Mouse (Mus musculus) forebrain, embryonic 15.5 days (tissue): ENCODE results near the gene Gm42417. TPM values are rescaled to one million over a fixed set of nuclear protein-coding genes. Genes with fewer than 3 reads are reported as not detected.

Source experiments
- ATAC-seq: fragments of 200-750 bp; cut with Nextera tagmentation; replicated peaks from 2 replicates; pipeline ENCODE4 v1.8.0; 2017; ENCODE audit warnings: mild to moderate bottlenecking, moderate TSS enrichment, moderate library complexity
- H3K27ac ChIP-seq: fragments of 300-500 bp; sonication (generic); replicated peaks from 2 replicates; pipeline ENCODE4 v1.5.1; 2015; ENCODE audit warnings: mild to moderate bottlenecking, inconsistent platforms
- H3K27me3 ChIP-seq: fragments of 300-500 bp; sonication (generic); 2 replicates; pipeline ENCODE4 v1.6.1; 2015; ENCODE audit warnings: inconsistent platforms
- H3K36me3 ChIP-seq: fragments of 300-500 bp; sonication (generic); 2 replicates; pipeline ENCODE4 v1.6.1; 2015; ENCODE audit warnings: mild to moderate bottlenecking, inconsistent platforms
- H3K4me1 ChIP-seq: fragments of 300-500 bp; sonication (generic); 2 replicates; pipeline ENCODE4 v1.6.1; 2015; ENCODE audit warnings: inconsistent platforms
- H3K4me2 ChIP-seq: fragments of 300-500 bp; sonication (generic); replicated peaks from 2 replicates; pipeline ENCODE4 v1.6.1; 2015; ENCODE audit warnings: mild to moderate bottlenecking, inconsistent platforms
- H3K4me3 ChIP-seq: fragments of 300-500 bp; sonication (generic); 2 replicates; pipeline ENCODE4 v1.5.1; 2015; ENCODE audit warnings: mild to moderate bottlenecking, inconsistent platforms
- H3K9ac ChIP-seq: fragments of 300-500 bp; sonication (generic); replicated peaks from 2 replicates; pipeline ENCODE4 v1.6.1; 2015; ENCODE audit warnings: mild to moderate bottlenecking, inconsistent platforms
- H3K9me3 ChIP-seq: fragments of 300-500 bp; sonication (generic); 2 replicates; pipeline ENCODE4 v1.6.1; 2016; ENCODE audit warnings: inconsistent platforms
- WGBS: fragments of 180-500 bp; shearing (Covaris S2); methylation state at CpG from one replicate; pipeline ENCODE4 v1.1.7; 2015; ENCODE audit warnings: mixed read lengths; 5-methylcytosine and 5-hydroxymethylcytosine counted together
- polyA plus RNA-seq: library from polyadenylated mRNA; unstranded; fragments of >200 nt; fragmentation: Nextera tagmentation; extraction: Ambion mirVana; gene quantifications from 2 replicates; pipeline ENCODE4 v1.2.1, GENCODE M21; 2015

Gene Gm42417
- polyA plus RNA-seq, 1 experiment from 2014 or later: not detected

- Histone ChIP-seq H3K9ac (no peak overlapping the region), H3K4me1 (0 out of 2 replicates have a peak, but pooled peaks cover 6% of the 10 kb centered on the region), H3K4me3 (no peak overlapping the region), H3K27ac (no peak overlapping the region), H3K4me2 (no peak overlapping the region), H3K36me3 (no peaks in the 10 kb centered on the region), H3K27me3 (no peaks in the 10 kb centered on the region), H3K9me3 (no peaks in the 10 kb centered on the region)
- WGBS: 88% methylated on average over 8 of the region's 8 CpGs
- no peak for ATAC-seq
Measured at GRCm38 (mm10) chr1:36573524-36573923, 34.3 kb upstream of the Gm42417 start.

GRCm38 (mm10) chr1:36572709-36573108 lies 33.5 kb upstream of the Gm42417 start:
- 79% methylated on average over 1 of the region's 1 CpGs for WGBS
- ATAC-seq: no peak

GRCm38 (mm10) chr1:36572140-36572700 lies 33.0 kb upstream of the Gm42417 start:
- H3K27me3 ChIP-seq: no peaks in the 10 kb centered on the region
- H3K4me2 ChIP-seq: no peak overlapping the region
- no peaks in the 10 kb centered on the region for H3K36me3 ChIP-seq
- no peak overlapping the region for H3K4me3 ChIP-seq
- no peak overlapping the region for H3K9ac ChIP-seq
- ATAC-seq: no peak
- H3K9me3 ChIP-seq: no peaks in the 10 kb centered on the region
- WGBS: 62% methylated on average over 2 of the region's 2 CpGs
- 0 out of 2 replicates have a peak, but pooled peaks cover 6% of the 10 kb centered on the region for H3K4me1 ChIP-seq
- no peak overlapping the region for H3K27ac ChIP-seq

More at GRCm38 (mm10) chr1:36572709-36573108, 33.5 kb upstream of the Gm42417 start:
- Histone ChIP-seq H3K4me1 (0 out of 2 replicates have a peak, but pooled peaks cover 6% of the 10 kb centered on the region), H3K27me3 (no peaks in the 10 kb centered on the region), H3K9ac (no peak overlapping the region), H3K36me3 (no peaks in the 10 kb centered on the region), H3K27ac (no peak overlapping the region), H3K9me3 (no peaks in the 10 kb centered on the region), H3K4me3 (no peak overlapping the region), H3K4me2 (no peak overlapping the region)

GRCm38 (mm10) chr1:36571627-36572026 lies 32.4 kb upstream of the Gm42417 start:
- Histone ChIP-seq H3K9ac (no peak overlapping the region), H3K27me3 (no peaks in the 10 kb centered on the region), H3K36me3 (no peaks in the 10 kb centered on the region), H3K27ac (no peak overlapping the region), H3K4me2 (no peak overlapping the region), H3K4me3 (no peak overlapping the region), H3K9me3 (no peaks in the 10 kb centered on the region), H3K4me1 (0 out of 2 replicates have a peak, but pooled peaks cover 6% of the 10 kb centered on the region)
- no peak for ATAC-seq
- 68% methylated on average over 6 of the region's 6 CpGs for WGBS

DNA sequence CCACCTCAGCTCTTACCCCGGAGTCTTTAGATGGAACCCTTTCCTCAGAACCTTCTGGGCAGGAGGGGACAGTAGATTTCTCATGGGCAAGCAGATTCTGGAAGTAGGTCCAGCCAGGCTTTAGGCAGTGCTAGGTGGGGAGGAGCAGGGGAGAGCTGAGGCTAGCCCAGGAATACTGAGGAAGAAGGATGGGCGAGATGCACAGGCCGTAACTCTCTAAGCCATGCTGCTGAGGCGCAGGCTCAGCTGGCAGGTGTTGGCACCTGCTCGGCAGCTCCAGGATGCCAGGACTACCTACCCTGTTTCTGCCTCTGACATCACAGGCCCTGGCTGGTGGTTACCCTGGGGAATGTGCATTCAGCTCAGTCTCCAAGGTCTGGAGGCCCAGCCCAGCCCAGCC lies 31.1 kb upstream of the Gm42417 start:
- Histone ChIP-seq H3K4me3 (no peak overlapping the region), H3K9me3 (no peaks in the 10 kb centered on the region), H3K27me3 (no peaks in the 10 kb centered on the region), H3K4me1 (0 out of 2 replicates have a peak, but pooled peaks cover 6% of the 10 kb centered on the region), H3K4me2 (no peak overlapping the region), H3K27ac (no peak overlapping the region), H3K36me3 (no peaks in the 10 kb centered on the region), H3K9ac (no peak overlapping the region)
- ATAC-seq: no peak
- 84% methylated on average over 5 of the region's 5 CpGs for WGBS

GRCm38 (mm10) chr1:36569694-36570276 lies 30.6 kb upstream of the Gm42417 start:
- ATAC-seq: no peak
- 47% methylated on average over 7 of the region's 7 CpGs for WGBS

GRCm38 (mm10) chr1:36568776-36569175 lies 29.5 kb upstream of the Gm42417 start:
- no peak overlapping the region for H3K27ac ChIP-seq
- H3K36me3 ChIP-seq: no peaks in the 10 kb centered on the region
- no peaks in the 10 kb centered on the region for H3K4me1 ChIP-seq
- no peak overlapping the region for H3K4me2 ChIP-seq
- no peaks in the 10 kb centered on the region for H3K9me3 ChIP-seq
- no peak for ATAC-seq
- WGBS: 77% methylated on average over 4 of the region's 4 CpGs
- no peak overlapping the region for H3K9ac ChIP-seq
- no peak overlapping the region for H3K4me3 ChIP-seq
- H3K27me3 ChIP-seq: no peaks in the 10 kb centered on the region

More at GRCm38 (mm10) chr1:36569694-36570276, 30.6 kb upstream of the Gm42417 start:
- no peak overlapping the region for H3K4me2 ChIP-seq
- no peak overlapping the region for H3K4me3 ChIP-seq
- no peak overlapping the region for H3K27ac ChIP-seq
- H3K36me3 ChIP-seq: no peaks in the 10 kb centered on the region
- H3K9ac ChIP-seq: no peak overlapping the region
- 0 out of 2 replicates have a peak, but pooled peaks cover 5% of the 10 kb centered on the region for H3K4me1 ChIP-seq
- no peaks in the 10 kb centered on the region for H3K27me3 ChIP-seq
- H3K9me3 ChIP-seq: no peaks in the 10 kb centered on the region

- no peak overlapping the region for H3K4me3 ChIP-seq
- H3K27me3 ChIP-seq: no peaks in the 10 kb centered on the region
- 45% methylated on average over 21 of the region's 21 CpGs for WGBS
- H3K9ac ChIP-seq: no peak overlapping the region
- no peaks in the 10 kb centered on the region for H3K4me1 ChIP-seq
- no peak overlapping the region for H3K27ac ChIP-seq
- H3K4me2 ChIP-seq: no peak overlapping the region
- H3K36me3 ChIP-seq: no peaks in the 10 kb centered on the region
- ATAC-seq: no peak
- H3K9me3 ChIP-seq: no peaks in the 10 kb centered on the region
Measured at GRCm38 (mm10) chr1:36567818-36568603, 28.8 kb upstream of the Gm42417 start.

DNA sequence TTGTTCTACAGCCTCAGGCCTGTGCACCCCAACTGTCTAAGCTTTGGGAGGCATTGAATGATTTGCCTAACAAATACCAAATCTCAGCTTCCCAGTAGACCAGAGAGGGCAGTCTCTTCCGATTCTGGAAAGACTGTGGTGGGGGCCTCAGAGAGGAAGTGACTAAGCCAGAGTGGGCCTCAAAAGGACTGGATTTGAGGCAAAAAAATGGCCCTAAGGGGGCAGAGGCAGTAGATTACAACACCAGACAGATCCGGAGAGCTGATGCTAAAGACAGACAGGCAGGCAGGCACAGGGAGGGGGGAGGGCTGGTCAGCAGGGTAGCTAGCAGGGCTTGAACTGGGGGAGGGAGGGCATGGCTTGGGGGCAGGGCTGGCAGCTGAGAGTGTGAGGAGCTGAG lies 27.2 kb upstream of the Gm42417 start:
- no peak overlapping the region for H3K9ac ChIP-seq
- H3K36me3 ChIP-seq: no peaks in the 10 kb centered on the region
- no peak overlapping the region for H3K4me2 ChIP-seq
- H3K27me3 ChIP-seq: 0 out of 2 replicates have a peak, but pooled peaks cover 3% of the 10 kb centered on the region
- ATAC-seq: no peak
- H3K4me3 ChIP-seq: no peak overlapping the region
- 8% methylated on average over 2 of the region's 2 CpGs for WGBS
- no peaks in the 10 kb centered on the region for H3K4me1 ChIP-seq
- H3K9me3 ChIP-seq: no peaks in the 10 kb centered on the region
- no peak overlapping the region for H3K27ac ChIP-seq

- H3K4me3 ChIP-seq: no peak overlapping the region
- no peak overlapping the region for H3K4me2 ChIP-seq
- no peaks in the 10 kb centered on the region for H3K36me3 ChIP-seq
- H3K27me3 ChIP-seq: 0 out of 2 replicates have a peak, but pooled peaks cover 3% of the 10 kb centered on the region
- WGBS: 79% methylated on average over 6 of the region's 6 CpGs
- H3K4me1 ChIP-seq: no peaks in the 10 kb centered on the region; the same call in 1 of the 2 replicates
- H3K27ac ChIP-seq: no peak overlapping the region
- no peak overlapping the region for H3K9ac ChIP-seq
- no peaks in the 10 kb centered on the region for H3K9me3 ChIP-seq
- ATAC-seq: no peak
Measured at GRCm38 (mm10) chr1:36564101-36564500, 24.9 kb upstream of the Gm42417 start.

- H3K4me1 ChIP-seq: peaks cover 5% of the 10 kb centered on the region
- no peak for ATAC-seq
- WGBS: 74% methylated on average over 4 of the region's 4 CpGs
Measured at GRCm38 (mm10) chr1:36563632-36564031, 24.4 kb upstream of the Gm42417 start.

DNA sequence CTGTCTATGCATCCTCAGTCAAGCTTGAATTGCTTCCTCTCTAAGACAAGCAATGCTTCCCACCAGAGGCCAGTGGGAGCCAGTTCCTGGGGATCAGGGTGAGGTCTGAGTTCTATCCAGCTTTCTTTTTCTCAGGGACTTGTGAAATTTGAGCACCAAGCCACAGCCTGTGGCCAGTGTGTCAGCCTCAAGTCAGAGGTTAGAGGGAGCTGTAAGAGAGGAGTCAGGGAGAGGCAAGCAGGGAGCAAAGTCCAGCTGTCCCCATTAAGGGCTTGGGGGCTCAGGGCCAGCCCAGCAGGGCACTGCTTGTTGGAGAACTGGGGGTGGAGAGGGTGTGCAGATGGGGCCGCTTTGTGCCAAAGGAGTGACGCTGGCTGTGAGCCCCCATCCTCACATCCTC lies 24.0 kb upstream of the Gm42417 start:
- Histone ChIP-seq H3K4me1 (peaks cover 8% of the 10 kb centered on the region), H3K4me2 (no peak overlapping the region), H3K4me3 (no peak overlapping the region), H3K27me3 (0 out of 2 replicates have a peak, but pooled peaks cover 3% of the 10 kb centered on the region), H3K27ac (no peak overlapping the region), H3K9ac (no peak overlapping the region), H3K36me3 (no peaks in the 10 kb centered on the region), H3K9me3 (no peaks in the 10 kb centered on the region)
- 76% methylated on average over 2 of the region's 2 CpGs for whole genome bisulfite sequencing
- no peak for ATAC-seq

More at GRCm38 (mm10) chr1:36563632-36564031, 24.4 kb upstream of the Gm42417 start:
- Histone ChIP-seq H3K27me3 (0 out of 2 replicates have a peak, but pooled peaks cover 3% of the 10 kb centered on the region), H3K4me3 (no peak overlapping the region), H3K36me3 (no peaks in the 10 kb centered on the region), H3K9ac (no peak overlapping the region), H3K9me3 (no peaks in the 10 kb centered on the region), H3K4me2 (no peak overlapping the region), H3K27ac (no peak overlapping the region)
